Mouse (Mus musculus) cortical plate, adult 2 months (tissue): Measurements from ENCODE around the gene Ramp2.

Experiments used
- CTCF ChIP-seq: fragments of 200-500 bp; IDR thresholded peaks from 2 replicates; pipeline ENCODE4 v1.5.1; 2011; ENCODE audit warnings: mild to moderate bottlenecking, control low read depth, low read length; ENCODE audit not compliant: insufficient read depth; ENCODE audit errors: extremely low read depth
- POLR2A ChIP-seq: fragments of 200-500 bp; IDR thresholded peaks from 2 replicates; pipeline ENCODE4 v1.6.1; 2011; ENCODE audit warnings: mild to moderate bottlenecking, low read length, control low read depth; ENCODE audit not compliant: insufficient read depth; ENCODE audit errors: extremely low read depth

DNA sequence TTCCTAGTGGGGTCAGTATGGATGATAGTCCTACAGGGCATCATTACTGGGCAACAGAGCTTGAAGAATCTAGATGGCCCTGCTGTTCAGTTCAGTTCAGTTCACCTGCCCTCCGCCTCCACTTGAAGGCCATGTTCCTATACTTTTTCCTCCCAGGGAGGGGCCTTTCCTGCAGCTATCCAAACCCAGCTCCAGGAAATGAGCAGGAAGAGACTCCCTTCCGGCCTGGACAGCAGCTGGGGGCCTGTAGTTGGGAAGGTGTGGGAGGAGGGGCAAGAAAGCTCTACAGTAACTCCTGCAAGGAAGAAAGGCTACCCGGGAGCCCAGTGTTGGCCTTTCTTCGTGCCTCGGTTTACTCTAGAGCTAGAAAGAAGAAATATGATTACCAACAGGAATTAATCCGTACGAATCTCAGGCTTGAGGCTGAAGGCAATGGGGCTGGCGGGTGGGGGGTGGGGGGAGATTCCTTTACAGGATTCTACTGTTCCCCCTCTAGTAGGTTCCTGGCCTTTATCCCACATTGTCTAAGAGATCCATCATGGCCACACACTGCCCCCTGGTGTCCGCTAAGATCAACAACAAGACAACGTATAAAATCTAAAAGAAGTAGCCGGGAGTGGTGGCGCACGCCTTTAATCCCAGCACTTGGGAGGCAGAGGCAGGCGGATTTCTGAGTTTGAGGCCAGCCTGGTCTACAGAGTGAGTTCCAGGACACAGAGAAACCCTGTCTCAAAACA, 2.6 kb downstream of the Ramp2 start:
- TF ChIP-seq CTCF (peak; percentile 72), POLR2A (no peak)
